In genomic region chr3:14887134-14887666, GRCm38 (mm10) we compare ENCODE assay signal across 8 mouse cellular contexts. TPM values are rescaled to one million over a fixed set of nuclear protein-coding genes. Genes with fewer than 3 reads are reported as not detected.
DNase-seq lines count a peak whose midpoint lies in the region; ATAC-seq and TF ChIP-seq lines count a peak whose summit lies in the region.

No protein-coding gene starts in this region.

- 0 out of 2 replicates have a peak, but pooled peaks have one; percentile 16 for TF ChIP-seq CTCF in intestine, postnatal 0 days (IDR thresholded peaks at IDR 0.05; ENCODE audit: low read depth)

- peak overlapping the region; percentile 72 for H3K9ac ChIP-seq in embryonic facial prominence, embryonic 13.5 days
- no peak overlapping the region for H3K9ac ChIP-seq in intestine, postnatal 0 days (ENCODE audit: low read depth, low read length)
- H3K9ac ChIP-seq in neural tube, embryonic 14.5 days (replicated peaks; ENCODE audit: low read depth, low read length), result peak overlapping the region; percentile 76; the same call in 1 of the 2 replicates

- WGBS in embryonic facial prominence, embryonic 13.5 days, result 33% methylated on average over 11 of the region's 11 CpGs
- 46% methylated on average over 11 of the region's 11 CpGs for WGBS in intestine, postnatal 0 days
- WGBS in neural tube, embryonic 14.5 days, result 45% methylated on average over 11 of the region's 11 CpGs

- peak overlapping the region; percentile 98 for H3K4me3 ChIP-seq in megakaryocyte, embryonic 14.5 days (replicated peaks)
- peak overlapping the region; percentile 64 for H3K4me3 ChIP-seq in embryonic facial prominence, embryonic 13.5 days
- H3K4me3 ChIP-seq in intestine, postnatal 0 days (ENCODE audit: low read depth, low read length), result peak overlapping the region; percentile 74
- peak overlapping the region; percentile 63 for H3K4me3 ChIP-seq in neural tube, embryonic 14.5 days (ENCODE audit: low read depth, low read length)

- intact Hi-C loops in gastrocnemius, postnatal 36 days (cut with DNase I), result loop anchor here (5.0 kb wide), 2 partner anchors 165 to 310 kb away; no protein-coding TSS in a partner anchor

- H3K27ac ChIP-seq in embryonic facial prominence, embryonic 13.5 days, result no peak overlapping the region
- no peak overlapping the region for H3K27ac ChIP-seq in intestine, postnatal 0 days (ENCODE audit: low read depth, low read length)
- no peak overlapping the region for H3K27ac ChIP-seq in neural tube, embryonic 14.5 days (ENCODE audit: low read depth, low read length)

- DNase-seq in gastrocnemius, postnatal 36 days, result no peak
- no peak for DNase-seq in right cerebral cortex, adult 18-20 months
- no peak for DNase-seq in adrenal gland, postnatal 4 days (ENCODE audit: low spot score in 2 of 2)

- no peaks in the 10 kb centered on the region for H3K9me3 ChIP-seq in megakaryocyte, embryonic 14.5 days
- no peaks in the 10 kb centered on the region for H3K9me3 ChIP-seq in embryonic facial prominence, embryonic 13.5 days
- H3K9me3 ChIP-seq in intestine, postnatal 0 days (ENCODE audit: control insufficient read depth), result no peaks in the 10 kb centered on the region
- no peaks in the 10 kb centered on the region for H3K9me3 ChIP-seq in neural tube, embryonic 14.5 days (ENCODE audit: control insufficient read depth, low read length)

- no peaks in the 10 kb centered on the region for H3K27me3 ChIP-seq in megakaryocyte, embryonic 14.5 days (replicated peaks)
- peaks cover 26% of the 10 kb centered on the region for H3K27me3 ChIP-seq in embryonic facial prominence, embryonic 13.5 days
- H3K27me3 ChIP-seq in intestine, postnatal 0 days (replicated peaks; ENCODE audit: control insufficient read depth, insufficient read depth, low read length), result peaks cover 15% of the 10 kb centered on the region
- no peaks in the 10 kb centered on the region for H3K27me3 ChIP-seq in neural tube, embryonic 14.5 days (ENCODE audit: control insufficient read depth, insufficient read depth, low read length)

- ATAC-seq in megakaryocyte, adult 5-6 weeks (ENCODE audit: poor library complexity, severe bottlenecking), result no peak; the same call in 1 of the 2 replicates
- no peak for ATAC-seq in embryonic facial prominence, embryonic 13.5 days (ENCODE audit: insufficient number of reproducible peaks, insufficient read depth, low FRiP score, low TSS enrichment, low read depth)
- no peak for ATAC-seq in intestine, postnatal 0 days
- ATAC-seq in neural tube, embryonic 14.5 days (ENCODE audit: low read depth), result no peak

- peaks cover 71% of the 10 kb centered on the region for H3K4me1 ChIP-seq in megakaryocyte, embryonic 14.5 days
- 0 out of 2 replicates have a peak, but pooled peaks cover 4% of the 10 kb centered on the region for H3K4me1 ChIP-seq in embryonic facial prominence, embryonic 13.5 days
- no peaks in the 10 kb centered on the region for H3K4me1 ChIP-seq in intestine, postnatal 0 days (replicated peaks; ENCODE audit: control insufficient read depth, insufficient read depth, low read length)
- H3K4me1 ChIP-seq in neural tube, embryonic 14.5 days (ENCODE audit: control insufficient read depth, insufficient read depth, low read length), result no peaks in the 10 kb centered on the region

- peak overlapping the region; percentile 97 for H3K4me2 ChIP-seq in embryonic facial prominence, embryonic 13.5 days
- H3K4me2 ChIP-seq in intestine, postnatal 0 days (replicated peaks; ENCODE audit: low read depth), result peak overlapping the region; percentile 98
- peak overlapping the region; percentile 74 for H3K4me2 ChIP-seq in neural tube, embryonic 14.5 days (ENCODE audit: low read depth, low read length)

- H3K36me3 ChIP-seq in megakaryocyte, embryonic 14.5 days (replicated peaks; ENCODE audit: low read length), result peaks cover 17% of the 10 kb centered on the region
- no peaks in the 10 kb centered on the region for H3K36me3 ChIP-seq in embryonic facial prominence, embryonic 13.5 days
- H3K36me3 ChIP-seq in intestine, postnatal 0 days (ENCODE audit: control insufficient read depth, insufficient read depth), result no peaks in the 10 kb centered on the region
- H3K36me3 ChIP-seq in neural tube, embryonic 14.5 days (ENCODE audit: control insufficient read depth, insufficient read depth, low read length), result no peaks in the 10 kb centered on the region

RNA-seq across cellular contexts. Expression of gene Car2, which starts 1.1 kb away (rescaled TPM):
- 53.1 and 125 TPM in 2 replicates for polyA plus RNA-seq in megakaryocyte, embryonic 14.5 days (2012; ENCODE audit: insufficient read depth, low replicate concordance)
- 31.5 and 53.6 TPM in 2 replicates for total RNA-seq in megakaryocyte, adult 5-6 weeks (2015)
- 25.5 and 51.5 TPM in 2 replicates for total RNA-seq in megakaryocyte, adult 5-6 weeks (2017)
- polyA plus RNA-seq in embryonic facial prominence, embryonic 13.5 days (2015; fragmentation: Nextera tagmentation; extraction: Ambion mirVana), result 22.0 and 36.8 TPM in 2 replicates
- 28.4 and 39.5 TPM in 2 replicates for polyA plus RNA-seq in intestine, postnatal 0 days (2015; fragmentation: Nextera tagmentation; extraction: Ambion mirVana)
- 19.1 and 24.7 TPM in 2 replicates for polyA plus RNA-seq in neural tube, embryonic 14.5 days (2014; fragmentation: Nextera tagmentation; extraction: Ambion mirVana)
- 10 to 100 TPM; 12.1 to 15.4 TPM for total RNA-seq in gastrocnemius, postnatal 36 days (2021)
- 10 to 100 TPM; 47.1 to 65.0 TPM for total RNA-seq in adrenal gland, postnatal 4 days (2021)

RNA-seq across cellular contexts. Expression of gene Car3, which starts 23.9 kb away (rescaled TPM):
- polyA plus RNA-seq in megakaryocyte, embryonic 14.5 days (2012; ENCODE audit: insufficient read depth, low replicate concordance), result not detected in 2 replicates
- 0.64 TPM in 1 of 2 replicates, not detected in the other for total RNA-seq in megakaryocyte, adult 5-6 weeks (2015)
- total RNA-seq in megakaryocyte, adult 5-6 weeks (2017), result 0.07 TPM in 1 of 2 replicates, not detected in the other
- polyA plus RNA-seq in embryonic facial prominence, embryonic 13.5 days (2015; fragmentation: Nextera tagmentation; extraction: Ambion mirVana), result 14.4 and 20.9 TPM in 2 replicates
- 1.4 TPM in 2 replicates for polyA plus RNA-seq in intestine, postnatal 0 days (2015; fragmentation: Nextera tagmentation; extraction: Ambion mirVana)
- polyA plus RNA-seq in neural tube, embryonic 14.5 days (2014; fragmentation: Nextera tagmentation; extraction: Ambion mirVana), result 1.7 and 8.9 TPM in 2 replicates
- total RNA-seq in gastrocnemius, postnatal 36 days (2021), result 1,000 to 10,000 TPM in 1 of 2 experiments, 100 to 1,000 TPM in 1; 478 to 2,131 TPM
- 100 to 1,000 TPM; 819 to 922 TPM for total RNA-seq in adrenal gland, postnatal 4 days (2021)
